Mouse (Mus musculus) G1E (cell line): Measurements from ENCODE around the gene Dok5.

Source experiments
- CTCF ChIP-seq: IDR thresholded peaks from 2 replicates; pipeline ENCODE4 v1.5.1; 2012; ENCODE audit warnings: low read depth, low read length, inconsistent platforms, mixed read lengths
- GATA1 ChIP-seq: IDR thresholded peaks from 2 replicates; pipeline ENCODE4 v1.6.1; 2012; ENCODE audit warnings: borderline replicate concordance, low read length, inconsistent platforms, mixed read lengths
- GATA2 ChIP-seq: IDR thresholded peaks from 2 replicates; pipeline ENCODE4 v1.6.1; 2012; ENCODE audit warnings: low read depth, low read length, inconsistent platforms, borderline replicate concordance
- POLR2AphosphoS5 ChIP-seq: IDR thresholded peaks from 2 replicates; pipeline ENCODE4 v1.6.1; 2012; ENCODE audit warnings: low read depth, low read length, inconsistent platforms; ENCODE audit not compliant: insufficient replicate concordance
- TAL1 ChIP-seq: conservative IDR thresholded peaks from 2 replicates; pipeline ENCODE4 v1.6.1; 2012; ENCODE audit warnings: low read depth, low read length, inconsistent platforms, mixed read lengths

GRCm38 (mm10) chr2:170780010-170780750 is 48.6 kb downstream of the Dok5 start:
- TF ChIP-seq GATA1 (no peak), CTCF (no peak), TAL1 (no peak), POLR2AphosphoS5 (no peak), GATA2 (no peak)
